Mouse (Mus musculus) liver, embryonic 14.5 days (tissue): ENCODE results near the gene Rhbdf2. TPM values are rescaled to one million over a fixed set of nuclear protein-coding genes. Genes with fewer than 3 reads are reported as not detected.
A peak's percentile ranks its signal among the peaks of the same experiment; 100 is the strongest.

Experiments
- ATAC-seq: fragments of 200-750 bp; cut with Nextera tagmentation; 2 replicates; pipeline ENCODE4 v1.8.0; 2017; ENCODE audit warnings: moderate number of reproducible peaks, mild to moderate bottlenecking, moderate library complexity; ENCODE audit not compliant: insufficient read depth
- DNase-seq, 3 experiments: peaks; one replicate each; pipeline ENCODE4 v3.0.0-alpha.2; 2012 to 2013; ENCODE audit warnings: low read depth in 3 of 3, low spot score in 3 of 3
- H3K27ac ChIP-seq: fragments of 300-500 bp; sonication (generic); 2 replicates; pipeline ENCODE4 v1.5.1; 2014; ENCODE audit warnings: moderate library complexity, mild to moderate bottlenecking, control low read depth, inconsistent platforms
- H3K27me3 ChIP-seq: fragments of 300-500 bp; sonication (generic); 2 replicates; pipeline ENCODE4 v1.6.1; 2014; ENCODE audit warnings: mild to moderate bottlenecking, low read length, moderate library complexity; ENCODE audit not compliant: control insufficient read depth, insufficient read depth
- H3K36me3 ChIP-seq: fragments of 300-500 bp; sonication (generic); replicated peaks from 2 replicates; pipeline ENCODE4 v1.6.1; 2014; ENCODE audit warnings: low read depth; ENCODE audit not compliant: control insufficient read depth, insufficient read depth
- H3K4me1 ChIP-seq, 2 experiments: fragments of 200-500 bp in 1 of 2; fragments of 300-500 bp in 1 of 2; sonication (generic) in 1 of 2; replicated peaks; 2 replicates each; pipeline ENCODE4 v1.6.1; 2012 to 2014; ENCODE audit warnings: antibody characterized with exemption in 1 of 2, inconsistent platforms in 1 of 2, low read length in 1 of 2; ENCODE audit not compliant: control insufficient read depth in 2 of 2, insufficient read depth in 2 of 2
- H3K4me2 ChIP-seq: fragments of 300-500 bp; sonication (generic); 2 replicates; pipeline ENCODE4 v1.6.1; 2014; ENCODE audit warnings: low read depth, mild to moderate bottlenecking, control low read depth, moderate library complexity
- H3K4me3 ChIP-seq, 2 experiments: fragments of 200-500 bp in 1 of 2; fragments of 300-500 bp in 1 of 2; sonication (generic) in 1 of 2; 2 replicates each; pipeline ENCODE4 v1.5.1; 2012 to 2014; ENCODE audit warnings: low read depth in 2 of 2, low read length in 2 of 2, mild to moderate bottlenecking in 2 of 2, control low read depth in 1 of 2, inconsistent platforms in 1 of 2, moderate library complexity in 1 of 2; ENCODE audit not compliant: insufficient read depth in 1 of 2
- H3K9ac ChIP-seq: fragments of 300-500 bp; sonication (generic); replicated peaks from 2 replicates; pipeline ENCODE4 v1.6.1; 2014; ENCODE audit warnings: mild to moderate bottlenecking, control low read depth, moderate library complexity
- H3K9me3 ChIP-seq: fragments of 300-500 bp; sonication (generic); 2 replicates; pipeline ENCODE4 v1.6.1; 2016; ENCODE audit warnings: low read length, mixed read lengths; ENCODE audit not compliant: control insufficient read depth
- CTCF ChIP-seq: IDR thresholded peaks from 2 replicates; pipeline ENCODE4 v1.5.1; 2016; ENCODE audit warnings: antibody characterized with exemption, low read depth, control low read depth
- EP300 ChIP-seq: IDR thresholded peaks from 2 replicates; pipeline ENCODE4 v1.6.1; 2016; ENCODE audit warnings: antibody characterized with exemption, low read depth
- WGBS: fragments of 180-500 bp; shearing (Covaris S2); extraction: QIAGEN DNeasy Blood & Tissue Kit; methylation state at CpG from one replicate; pipeline ENCODE4 v1.1.7; 2014; ENCODE audit not compliant: insufficient replicate concordance; 5-methylcytosine and 5-hydroxymethylcytosine counted together
- polyA plus RNA-seq, 2 experiments: library from polyadenylated mRNA; depleted of rRNA in 1 of 2; stranded (reverse) in 1 of 2; unstranded in 1 of 2; fragments of >200 nt; fragmentation: Nextera tagmentation in 1 of 2; extraction: Ambion mirVana in 1 of 2; gene quantifications; 2 replicates each; pipeline versions ENCODE4 v1.2.1 to v1.2.3; 2012 to 2014

The Rhbdf2 gene
- polyA plus RNA-seq, 2 experiments, result 3.8 to 8.3 TPM

DNA sequence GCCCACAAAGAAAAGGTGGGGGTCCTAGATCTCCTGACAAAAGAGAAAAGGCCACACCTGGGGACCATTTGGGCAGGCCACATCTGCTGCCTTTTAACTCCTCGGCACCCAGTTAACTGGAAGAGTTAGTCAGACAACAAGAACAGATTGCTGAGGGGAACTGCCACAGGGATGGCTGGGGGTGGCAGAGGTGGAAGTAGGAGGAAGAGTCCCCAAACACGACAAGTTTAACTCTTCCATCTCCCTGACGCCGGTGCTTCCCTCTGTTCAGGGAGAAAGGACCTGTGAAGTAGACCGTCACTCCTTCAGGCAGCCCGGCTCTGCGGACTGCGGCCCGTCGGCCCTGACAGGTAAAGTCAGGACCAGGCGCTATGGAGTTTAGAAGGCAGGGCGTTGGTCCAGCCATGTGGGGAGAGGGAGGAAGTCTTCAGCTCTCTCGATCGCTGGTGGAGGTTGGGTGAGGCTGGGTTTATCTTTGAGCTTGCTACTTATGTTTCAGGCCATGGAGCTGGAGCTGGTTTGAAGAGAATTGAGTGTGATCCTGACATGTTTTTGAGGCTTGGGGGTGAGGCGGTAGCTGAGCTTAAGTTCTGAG, 32.3 kb upstream of the Rhbdf2 start:
- TF ChIP-seq CTCF (no peak), EP300 (no peak)
- H3K9ac ChIP-seq, result no peak overlapping the region
- DNase-seq (no peak), ATAC-seq (no peak)
- peaks cover 0 to 5% of the 10 kb centered on the region in 2 experiments; a peak in 2 of 4 replicates for H3K4me1 ChIP-seq
- no peak overlapping the region for H3K27ac ChIP-seq
- H3K4me2 ChIP-seq, result no peak overlapping the region
- no peaks in the 10 kb centered on the region for H3K9me3 ChIP-seq
- 60% methylated on average over 15 of the region's 15 CpGs for WGBS
- H3K27me3 ChIP-seq, result peaks cover 15% of the 10 kb centered on the region
- no peaks in the 10 kb centered on the region for H3K36me3 ChIP-seq
- no peak overlapping the region for H3K4me3 ChIP-seq

DNA sequence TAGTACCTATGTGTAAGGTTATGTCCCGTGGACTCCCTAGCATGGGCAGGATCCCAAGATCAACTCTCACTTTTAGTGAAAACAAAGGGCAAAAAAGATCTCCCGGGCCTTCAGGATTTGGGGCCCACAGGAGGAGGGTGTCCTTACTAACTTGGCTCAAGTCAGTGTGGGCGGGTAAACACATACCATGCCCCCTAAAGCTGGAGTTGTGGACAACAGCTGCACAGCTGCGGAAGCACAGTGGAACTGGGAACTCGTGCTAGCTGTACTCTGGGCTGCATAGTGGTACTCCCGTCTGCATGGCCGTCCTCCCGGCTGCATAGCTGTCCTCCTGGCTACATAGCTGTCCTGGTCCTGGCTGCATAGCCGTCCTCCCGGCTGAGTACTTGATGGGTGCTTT, 31.4 kb upstream of the Rhbdf2 start:
- no peak overlapping the region for H3K9ac ChIP-seq
- H3K27ac ChIP-seq, result no peak overlapping the region
- H3K36me3 ChIP-seq, result no peaks in the 10 kb centered on the region
- no peaks in the 10 kb centered on the region for H3K9me3 ChIP-seq
- TF ChIP-seq CTCF, result no peak
- H3K27me3 ChIP-seq, result peaks cover 24% of the 10 kb centered on the region
- 64% methylated on average over 10 of the region's 10 CpGs for WGBS
- no peak overlapping the region for H3K4me3 ChIP-seq
- H3K4me1 ChIP-seq, result peaks cover 0 to 5% of the 10 kb centered on the region in 2 experiments; a peak in 2 of 4 replicates
- no peak for ATAC-seq
- no peak for DNase-seq
- peak overlapping the region; percentile 55; the same call in 1 of the 2 replicates for H3K4me2 ChIP-seq

DNA sequence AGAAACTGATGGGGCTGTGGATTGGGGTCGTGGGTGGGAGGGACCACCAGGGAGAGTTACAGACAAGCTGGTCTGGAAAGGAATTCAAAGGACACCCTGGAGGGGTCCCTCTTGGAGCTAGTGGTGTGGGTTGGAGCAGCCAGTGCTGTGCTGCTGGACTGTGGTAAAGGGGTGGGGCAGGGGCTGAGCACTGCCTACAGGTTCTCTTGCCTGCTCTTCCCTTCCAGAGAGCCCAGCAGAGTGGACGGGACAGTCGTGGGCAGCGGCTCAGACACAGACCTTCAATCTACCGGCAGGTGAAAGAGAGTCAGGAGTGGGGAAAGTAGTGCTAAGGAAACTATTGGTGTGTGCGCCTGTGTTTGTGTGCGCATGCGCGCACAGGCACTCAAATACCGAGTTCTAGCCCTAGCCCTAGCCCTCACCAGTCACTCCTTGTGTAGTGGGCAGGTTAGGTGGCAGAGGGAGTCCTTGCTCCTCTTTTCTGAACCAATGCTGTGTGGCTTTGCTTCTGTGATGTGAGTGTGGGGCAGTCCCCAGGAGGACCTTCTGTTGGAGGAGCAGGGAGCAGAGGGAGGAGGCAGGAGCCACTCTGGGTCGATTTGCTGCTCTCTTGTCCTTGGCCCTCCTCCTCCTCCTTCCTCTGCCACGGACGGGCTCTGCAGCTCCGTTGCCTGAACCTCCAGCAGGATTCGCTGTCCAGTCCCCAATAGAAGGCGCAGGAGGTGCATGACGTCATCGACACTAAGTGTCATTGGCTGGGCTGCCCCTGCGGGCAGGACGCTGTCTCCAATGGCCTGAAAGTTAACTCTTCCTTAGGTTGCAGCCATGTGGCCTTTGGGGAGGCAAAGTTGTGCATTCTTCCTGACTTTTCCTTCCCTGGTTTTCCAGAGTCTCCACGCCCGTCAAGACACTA, 30.7 kb upstream of the Rhbdf2 start:
- 13% methylated on average over 22 of the region's 22 CpGs for WGBS
- peak overlapping the region; percentile 55 for H3K4me2 ChIP-seq
- H3K9me3 ChIP-seq, result no peaks in the 10 kb centered on the region
- peaks cover 30% of the 10 kb centered on the region for H3K27me3 ChIP-seq
- peak overlapping the region; percentile 38 for H3K27ac ChIP-seq
- ATAC-seq (peak; percentile 95), DNase-seq (peak; percentile 79 to 82 (median 81))
- H3K4me3 ChIP-seq, result peak overlapping the region; percentile 37 to 38
- H3K9ac ChIP-seq, result peak overlapping the region; percentile 11; the same call in 1 of the 2 replicates
- H3K4me1 ChIP-seq, result peaks cover 0 to 5% of the 10 kb centered on the region in 2 experiments; a peak in 2 of 4 replicates
- TF ChIP-seq CTCF (peak; percentile 59), EP300 (no peak)
- H3K36me3 ChIP-seq, result no peaks in the 10 kb centered on the region

DNA sequence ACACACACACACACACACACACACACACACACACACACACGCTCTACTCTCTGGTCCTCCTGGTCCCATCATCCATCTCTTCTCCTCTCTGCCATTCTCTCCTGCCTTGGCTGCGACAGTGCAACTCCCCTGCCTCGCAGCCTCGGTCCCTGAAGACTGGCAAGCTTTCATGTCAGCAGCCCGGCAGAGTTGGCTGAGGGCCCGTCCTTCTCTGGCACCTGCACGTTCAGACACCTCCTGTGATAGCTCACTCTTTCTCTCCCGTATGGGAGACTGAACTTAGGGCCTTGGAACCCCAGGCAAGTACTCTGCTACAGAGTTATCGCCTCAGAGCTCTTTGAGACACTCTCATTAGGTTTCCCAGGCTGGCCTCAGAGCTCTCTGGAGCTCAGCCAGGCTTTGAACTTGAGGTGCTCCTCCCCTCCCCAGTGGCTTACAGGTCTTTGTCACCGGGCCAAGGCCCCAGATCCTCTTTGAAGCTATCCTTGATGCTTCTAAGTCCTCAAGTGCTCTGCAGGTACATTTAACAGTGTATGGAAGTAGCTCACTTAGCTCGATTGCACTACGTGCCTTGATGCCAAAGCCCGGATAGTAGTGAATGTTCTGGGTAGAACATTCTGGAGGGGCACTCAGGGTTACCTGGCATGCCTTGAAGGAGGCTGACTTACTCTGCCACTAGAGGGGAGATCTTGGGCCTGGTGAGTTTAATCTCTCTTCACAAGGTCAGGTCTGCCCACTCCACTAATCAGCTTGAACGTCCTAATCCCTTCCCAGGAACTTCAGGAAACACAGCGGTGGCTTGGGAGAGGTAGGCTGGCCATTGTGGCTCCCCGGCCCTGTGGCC, 29.8 kb upstream of the Rhbdf2 start:
- H3K4me2 ChIP-seq, result no peak overlapping the region
- H3K4me3 ChIP-seq, result no peak overlapping the region
- TF ChIP-seq EP300 (no peak), CTCF (no peak)
- H3K4me1 ChIP-seq, result peaks cover 0 to 5% of the 10 kb centered on the region in 2 experiments; a peak in 2 of 4 replicates
- no peaks in the 10 kb centered on the region for H3K9me3 ChIP-seq
- H3K27me3 ChIP-seq, result peaks cover 34% of the 10 kb centered on the region
- 70% methylated on average over 16 of the region's 16 CpGs for WGBS
- DNase-seq, result no peak
- no peak overlapping the region for H3K27ac ChIP-seq
- no peaks in the 10 kb centered on the region for H3K36me3 ChIP-seq
- no peak overlapping the region for H3K9ac ChIP-seq
- no peak for ATAC-seq
